Mouse (Mus musculus): ENCODE data around the gene Igfals. TPM values are rescaled to one million over a fixed set of nuclear protein-coding genes. Genes with fewer than 3 reads are reported as not detected.

Gene Igfals
- polyA plus RNA-seq, 2 experiments, result 3.4 to 4.7 TPM

DNA sequence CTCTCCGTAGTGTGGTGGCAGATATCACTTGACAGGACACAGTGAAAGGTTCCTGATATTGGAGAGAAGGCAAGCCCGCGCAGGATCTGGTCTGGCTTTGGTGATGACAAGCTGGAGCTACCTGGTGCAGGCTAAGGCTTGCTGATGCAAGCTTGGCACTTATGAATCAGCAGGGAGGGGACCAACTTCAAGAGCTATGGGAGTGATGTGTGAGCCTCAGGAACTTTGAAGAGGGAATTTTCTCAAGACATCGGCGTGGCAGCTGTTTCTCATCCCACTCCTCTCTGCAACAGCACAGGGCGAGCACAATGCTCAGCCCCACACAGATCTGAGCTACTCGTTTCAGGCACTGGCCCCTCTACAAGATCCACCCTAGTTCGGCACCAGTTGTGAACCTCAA lies 26.0 kb upstream of the Igfals start, which contains the start of gene Hagh:
Gene Hagh, plus strand, starts transcription at position 302 of the 400 bp plus-strand sequence.
- Histone ChIP-seq H3K9ac (replicated peaks) (no peak within 1 kb of the TSS), H3K4me2 (ENCODE audit: low read depth) (no peak within 1 kb of the TSS), H3K4me1 (replicated peaks; ENCODE audit: control insufficient read depth in 2 of 2, insufficient read depth in 2 of 2, low read length in 1 of 2) (no peaks in the 10 kb centered on the region), H3K27me3 (ENCODE audit: control insufficient read depth, insufficient read depth, low read length) (no peaks in the 10 kb centered on the region; the same call in 1 of the 2 replicates), H3K27ac (no peak within 1 kb of the TSS), H3K9me3 (ENCODE audit: control insufficient read depth, low read length) (no peaks in the 10 kb centered on the region), H3K36me3 (replicated peaks; ENCODE audit: control insufficient read depth, insufficient read depth, low read depth) (no peaks in the 10 kb centered on the region), H3K4me3 (ENCODE audit: insufficient read depth in 1 of 2, low read depth in 2 of 2, low read length in 2 of 2) (no peak within 1 kb of the TSS)
- ATAC-seq (ENCODE audit: insufficient read depth), result no peak
- DNase-seq (ENCODE audit: low read depth in 3 of 3, low spot score in 3 of 3), result no peak
- WGBS (ENCODE audit: insufficient replicate concordance), result 66% methylated on average over 8 of the region's 8 CpGs
- no peak for TF ChIP-seq CTCF (IDR thresholded peaks at IDR 0.05; ENCODE audit: low read depth)

DNA sequence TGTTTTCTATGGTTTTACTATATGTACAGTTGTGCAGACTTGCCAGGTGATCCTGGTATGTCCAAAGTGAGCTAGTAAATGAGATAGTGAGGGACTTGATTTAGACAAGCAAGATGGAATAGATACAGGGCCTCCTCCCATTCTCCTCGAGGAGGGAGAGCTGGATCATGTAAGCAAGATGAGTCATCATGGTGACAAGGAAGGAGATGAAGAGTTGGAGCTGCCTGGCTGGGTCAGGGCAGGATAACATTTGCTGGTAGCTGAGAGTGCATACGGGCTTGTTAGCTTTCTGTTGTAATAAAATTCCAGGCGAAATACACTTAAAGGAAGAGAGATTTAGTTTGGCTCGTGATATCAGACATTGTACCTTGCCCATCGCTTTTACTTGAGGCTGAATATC lies 25.5 kb upstream of the Igfals start:
- TF ChIP-seq CTCF (IDR thresholded peaks at IDR 0.05; ENCODE audit: low read depth) (no peak), EP300 (IDR thresholded peaks at IDR 0.05; ENCODE audit: low read depth) (no peak)
- Histone ChIP-seq H3K27me3 (ENCODE audit: control insufficient read depth, insufficient read depth, low read length) (no peaks in the 10 kb centered on the region; the same call in 1 of the 2 replicates), H3K4me2 (ENCODE audit: low read depth) (no peak overlapping the region), H3K4me1 (replicated peaks; ENCODE audit: control insufficient read depth in 2 of 2, insufficient read depth in 2 of 2, low read length in 1 of 2) (no peaks in the 10 kb centered on the region), H3K9me3 (ENCODE audit: control insufficient read depth, low read length) (no peaks in the 10 kb centered on the region), H3K9ac (replicated peaks) (no peak overlapping the region), H3K36me3 (replicated peaks; ENCODE audit: control insufficient read depth, insufficient read depth, low read depth) (no peaks in the 10 kb centered on the region), H3K4me3 (ENCODE audit: insufficient read depth in 1 of 2, low read depth in 2 of 2, low read length in 2 of 2) (no peak overlapping the region), H3K27ac (no peak overlapping the region)
- DNase-seq (ENCODE audit: low read depth in 3 of 3, low spot score in 3 of 3) (no peak), ATAC-seq (ENCODE audit: insufficient read depth) (no peak)
- 36% methylated on average over 5 of the region's 5 CpGs for WGBS (ENCODE audit: insufficient replicate concordance)

DNA sequence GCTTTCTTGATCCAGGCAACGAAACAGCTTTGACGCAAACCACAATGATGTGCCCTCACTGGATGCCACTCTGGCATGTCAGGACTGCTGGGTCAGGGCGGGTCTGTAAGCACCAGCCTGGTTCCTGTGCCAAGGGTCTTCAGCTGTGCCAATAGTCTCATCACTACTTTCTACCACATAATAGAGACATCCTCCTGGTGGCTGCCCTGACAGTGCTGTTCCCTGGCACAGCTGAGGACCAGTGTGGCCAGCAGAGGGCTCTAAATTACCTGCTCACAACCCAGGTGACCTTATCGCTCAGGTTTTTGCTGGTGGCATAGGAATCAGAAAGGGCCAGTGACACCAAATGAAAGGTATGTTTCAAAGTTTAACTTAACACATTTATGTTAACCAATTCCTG lies 24.7 kb upstream of the Igfals start:
- DNase-seq (ENCODE audit: low read depth in 3 of 3, low spot score in 3 of 3) (no peak), ATAC-seq (ENCODE audit: insufficient read depth) (no peak)
- Histone ChIP-seq H3K36me3 (replicated peaks; ENCODE audit: control insufficient read depth, insufficient read depth, low read depth) (no peaks in the 10 kb centered on the region), H3K4me1 (replicated peaks; ENCODE audit: control insufficient read depth in 2 of 2, insufficient read depth in 2 of 2, low read length in 1 of 2) (no peaks in the 10 kb centered on the region), H3K27ac (no peak overlapping the region), H3K4me2 (ENCODE audit: low read depth) (no peak overlapping the region), H3K9me3 (ENCODE audit: control insufficient read depth, low read length) (no peaks in the 10 kb centered on the region), H3K27me3 (ENCODE audit: control insufficient read depth, insufficient read depth, low read length) (no peaks in the 10 kb centered on the region; the same call in 1 of the 2 replicates), H3K9ac (replicated peaks) (no peak overlapping the region), H3K4me3 (ENCODE audit: insufficient read depth in 1 of 2, low read depth in 2 of 2, low read length in 2 of 2) (no peak overlapping the region)
- 53% methylated on average over 4 of the region's 4 CpGs for WGBS (ENCODE audit: insufficient replicate concordance)
- peak; percentile 90 for TF ChIP-seq CTCF (IDR thresholded peaks at IDR 0.05; ENCODE audit: low read depth)
- TF ChIP-seq EP300 (IDR thresholded peaks at IDR 0.05; ENCODE audit: low read depth), result no peak

DNA sequence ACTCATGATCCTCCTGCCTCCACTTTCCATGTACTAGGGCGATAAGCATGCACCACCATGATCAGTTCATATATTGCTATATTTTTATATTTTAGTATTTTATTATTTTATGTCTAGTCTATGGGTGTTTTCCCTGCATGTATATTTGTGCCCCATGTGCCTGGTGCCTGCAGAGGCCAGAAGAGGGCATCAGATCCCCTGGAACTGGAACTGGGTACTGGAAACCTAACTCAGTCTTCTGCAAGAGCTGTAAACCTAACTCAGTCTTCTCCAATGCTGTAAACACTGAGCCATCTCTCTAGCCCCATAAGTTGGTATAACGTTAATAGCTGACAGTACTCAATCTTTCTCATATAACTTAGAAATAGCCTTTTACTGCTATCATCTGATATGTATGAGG lies 23.2 kb upstream of the Igfals start:
- 46% methylated on average over 2 of the region's 2 CpGs for WGBS (ENCODE audit: insufficient replicate concordance)
- TF ChIP-seq CTCF (IDR thresholded peaks at IDR 0.05; ENCODE audit: low read depth), result peak; percentile 75
- TF ChIP-seq EP300 (IDR thresholded peaks at IDR 0.05; ENCODE audit: low read depth), result no peak
- peak; percentile 53; the same call in 1 of the 2 replicates for ATAC-seq (ENCODE audit: insufficient read depth)
- Histone ChIP-seq H3K9ac (replicated peaks) (no peak overlapping the region; the same call in 1 of the 2 replicates), H3K27ac (no peak overlapping the region), H3K27me3 (ENCODE audit: control insufficient read depth, insufficient read depth, low read length) (no peaks in the 10 kb centered on the region; the same call in 1 of the 2 replicates), H3K4me3 (ENCODE audit: insufficient read depth in 1 of 2, low read depth in 2 of 2, low read length in 2 of 2) (no peak overlapping the region), H3K36me3 (replicated peaks; ENCODE audit: control insufficient read depth, insufficient read depth, low read depth) (no peaks in the 10 kb centered on the region; the same call in 1 of the 2 replicates), H3K4me2 (ENCODE audit: low read depth) (no peak overlapping the region), H3K9me3 (ENCODE audit: control insufficient read depth, low read length) (no peaks in the 10 kb centered on the region), H3K4me1 (replicated peaks; ENCODE audit: control insufficient read depth in 2 of 2, insufficient read depth in 2 of 2, low read length in 1 of 2) (peaks cover 7 to 8% of the 10 kb centered on the region in 2 experiments)
- no peak for DNase-seq (ENCODE audit: low read depth in 3 of 3, low spot score in 3 of 3)

DNA sequence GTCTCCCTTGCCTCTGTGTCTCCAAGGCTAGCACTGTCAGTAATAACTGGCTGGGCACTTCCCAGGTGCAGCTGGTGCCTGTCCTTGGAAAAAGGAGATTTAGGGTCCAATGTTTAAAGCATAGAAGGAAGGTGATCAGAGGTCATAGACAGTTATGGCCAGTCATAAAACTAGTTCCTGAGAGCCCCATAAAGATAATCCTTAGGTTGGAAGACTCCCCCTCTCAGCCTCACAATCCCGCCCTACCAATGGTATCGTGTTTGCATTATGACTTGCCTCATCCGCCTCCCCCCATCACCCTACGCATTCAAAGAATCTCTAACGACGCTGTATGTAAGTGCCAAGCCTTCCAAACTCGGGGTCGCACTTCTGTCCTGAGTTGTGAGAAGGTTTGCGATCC lies 21.3 kb upstream of the Igfals start:
- Histone ChIP-seq H3K9ac (replicated peaks) (no peak overlapping the region), H3K4me3 (ENCODE audit: insufficient read depth in 1 of 2, low read depth in 2 of 2, low read length in 2 of 2) (no peak overlapping the region), H3K27ac (no peak overlapping the region), H3K4me2 (ENCODE audit: low read depth) (no peak overlapping the region), H3K4me1 (replicated peaks; ENCODE audit: control insufficient read depth in 2 of 2, insufficient read depth in 2 of 2, low read length in 1 of 2) (peaks cover 9 to 11% of the 10 kb centered on the region in 2 experiments), H3K9me3 (ENCODE audit: control insufficient read depth, low read length) (no peaks in the 10 kb centered on the region), H3K36me3 (replicated peaks; ENCODE audit: control insufficient read depth, insufficient read depth, low read depth) (no peaks in the 10 kb centered on the region; the same call in 1 of the 2 replicates), H3K27me3 (ENCODE audit: control insufficient read depth, insufficient read depth, low read length) (no peaks in the 10 kb centered on the region; the same call in 1 of the 2 replicates)
- no peak for TF ChIP-seq CTCF (IDR thresholded peaks at IDR 0.05; ENCODE audit: low read depth)
- no peak for TF ChIP-seq EP300 (IDR thresholded peaks at IDR 0.05; ENCODE audit: low read depth)
- 57% methylated on average over 9 of the region's 9 CpGs for WGBS (ENCODE audit: insufficient replicate concordance)
- DNase-seq (ENCODE audit: low read depth in 3 of 3, low spot score in 3 of 3) (no peak), ATAC-seq (ENCODE audit: insufficient read depth) (no peak)
